Mouse (Mus musculus) midbrain, embryonic 16.5 days (tissue): Measurements from ENCODE around the gene Ephb1. TPM values are rescaled to one million over a fixed set of nuclear protein-coding genes. Genes with fewer than 3 reads are reported as not detected.

ENCODE experiments used
- ATAC-seq: fragments of 200-750 bp; cut with Nextera tagmentation; 2 replicates; pipeline ENCODE4 v1.8.0; 2017; ENCODE audit warnings: moderate TSS enrichment
- H3K27ac ChIP-seq: fragments of 300-500 bp; sonication (generic); 2 replicates; pipeline ENCODE4 v1.5.1; 2014; ENCODE audit warnings: mild to moderate bottlenecking, low read length, mixed read lengths
- H3K27me3 ChIP-seq: fragments of 300-500 bp; sonication (generic); 2 replicates; pipeline ENCODE4 v1.6.1; 2014; ENCODE audit warnings: low read depth, low read length, mixed read lengths; ENCODE audit not compliant: control insufficient read depth, insufficient read depth
- H3K36me3 ChIP-seq: fragments of 300-500 bp; sonication (generic); 2 replicates; pipeline ENCODE4 v1.6.1; 2014; ENCODE audit warnings: mild to moderate bottlenecking, low read length, moderate library complexity, mixed read lengths; ENCODE audit not compliant: control insufficient read depth, insufficient read depth
- H3K4me1 ChIP-seq: fragments of 300-500 bp; sonication (generic); 2 replicates; pipeline ENCODE4 v1.6.1; 2014; ENCODE audit warnings: mild to moderate bottlenecking, low read length, mixed read lengths; ENCODE audit not compliant: control insufficient read depth, insufficient read depth
- H3K4me2 ChIP-seq: fragments of 300-500 bp; sonication (generic); 2 replicates; pipeline ENCODE4 v1.6.1; 2014; ENCODE audit warnings: mild to moderate bottlenecking, low read length, mixed read lengths
- H3K4me3 ChIP-seq: fragments of 300-500 bp; sonication (generic); 2 replicates; pipeline ENCODE4 v1.5.1; 2014; ENCODE audit warnings: low read depth, mild to moderate bottlenecking, low read length, moderate library complexity, mixed read lengths
- H3K9ac ChIP-seq: fragments of 300-500 bp; sonication (generic); 2 replicates; pipeline ENCODE4 v1.6.1; 2014; ENCODE audit warnings: low read depth, low read length, mixed read lengths
- H3K9me3 ChIP-seq: fragments of 300-500 bp; sonication (generic); replicated peaks from 2 replicates; pipeline ENCODE4 v1.6.1; 2014; ENCODE audit warnings: mild to moderate bottlenecking, low read length, mixed read lengths; ENCODE audit not compliant: control insufficient read depth, poor library complexity, severe bottlenecking
- WGBS: fragments of 180-500 bp; shearing (Covaris S2); extraction: QIAGEN DNeasy Blood & Tissue Kit; methylation state at CpG from one replicate; pipeline ENCODE4 v1.1.7; 2014; 5-methylcytosine and 5-hydroxymethylcytosine counted together
- polyA plus RNA-seq: library from polyadenylated mRNA; unstranded; fragments of >200 nt; fragmentation: Nextera tagmentation; extraction: Ambion mirVana; gene quantifications from 2 replicates; pipeline ENCODE4 v1.2.1, GENCODE M21; 2015

The Ephb1 gene
- polyA plus RNA-seq, 1 experiment from 2014 or later, result 80.1 TPM

DNA sequence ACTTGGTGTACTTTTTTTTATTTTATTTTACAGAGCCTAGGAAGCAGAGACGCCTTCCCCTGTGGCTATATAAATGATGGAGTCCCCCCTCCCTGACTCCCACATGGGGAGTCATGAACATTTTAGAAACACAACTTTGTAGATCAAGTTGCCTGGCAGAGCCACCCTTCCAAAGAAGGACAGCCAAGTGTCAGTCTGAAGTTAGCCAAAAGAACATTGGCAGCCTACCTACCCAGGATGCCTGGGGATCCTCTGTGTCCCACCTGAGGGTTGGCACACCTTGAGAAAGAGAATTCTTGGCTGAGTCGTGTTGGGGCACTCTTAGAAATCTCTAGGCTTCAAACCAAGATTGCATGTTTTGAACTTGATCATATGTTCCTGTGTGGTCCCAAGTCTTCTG is 360.4 kb downstream of the Ephb1 start:
- WGBS, result 95% methylated on average over 2 of the region's 2 CpGs
- no peak overlapping the region for H3K27ac ChIP-seq
- peaks cover 6% of the 10 kb centered on the region; the same call in 1 of the 2 replicates for H3K4me1 ChIP-seq
- H3K9ac ChIP-seq, result no peak overlapping the region
- H3K4me3 ChIP-seq, result no peak overlapping the region
- no peak overlapping the region for H3K4me2 ChIP-seq
- ATAC-seq, result no peak
- peaks cover 4% of the 10 kb centered on the region; the same call in 1 of the 2 replicates for H3K36me3 ChIP-seq
- no peaks in the 10 kb centered on the region for H3K27me3 ChIP-seq
- H3K9me3 ChIP-seq, result no peaks in the 10 kb centered on the region

DNA sequence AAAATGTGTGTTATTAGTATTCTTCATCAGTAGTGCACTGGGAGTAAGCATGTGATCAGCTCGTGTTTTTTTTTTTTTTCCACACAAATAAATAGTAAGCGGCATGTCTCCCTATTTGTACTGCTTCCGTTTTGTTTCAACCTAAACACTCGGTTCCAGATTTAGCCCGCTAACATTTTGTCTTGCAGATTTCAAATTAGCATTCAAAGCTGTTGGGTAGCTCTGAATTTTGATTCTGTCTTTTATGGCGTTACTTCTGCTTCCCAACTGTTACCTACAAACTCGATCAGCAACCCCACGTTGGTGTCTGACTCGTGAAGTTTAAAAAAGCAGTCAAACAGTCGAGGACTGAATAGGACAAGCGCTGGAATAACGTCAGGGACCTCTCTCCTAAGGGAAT is 363.7 kb downstream of the Ephb1 start:
- Histone ChIP-seq H3K9me3 (no peaks in the 10 kb centered on the region), H3K9ac (no peak overlapping the region), H3K4me1 (peaks cover under 1% of the 10 kb centered on the region; the same call in 1 of the 2 replicates), H3K4me3 (no peak overlapping the region), H3K36me3 (peaks cover 4% of the 10 kb centered on the region; the same call in 1 of the 2 replicates), H3K27ac (no peak overlapping the region), H3K4me2 (no peak overlapping the region), H3K27me3 (no peaks in the 10 kb centered on the region)
- ATAC-seq, result no peak
- WGBS, result 78% methylated on average over 12 of the region's 12 CpGs

DNA sequence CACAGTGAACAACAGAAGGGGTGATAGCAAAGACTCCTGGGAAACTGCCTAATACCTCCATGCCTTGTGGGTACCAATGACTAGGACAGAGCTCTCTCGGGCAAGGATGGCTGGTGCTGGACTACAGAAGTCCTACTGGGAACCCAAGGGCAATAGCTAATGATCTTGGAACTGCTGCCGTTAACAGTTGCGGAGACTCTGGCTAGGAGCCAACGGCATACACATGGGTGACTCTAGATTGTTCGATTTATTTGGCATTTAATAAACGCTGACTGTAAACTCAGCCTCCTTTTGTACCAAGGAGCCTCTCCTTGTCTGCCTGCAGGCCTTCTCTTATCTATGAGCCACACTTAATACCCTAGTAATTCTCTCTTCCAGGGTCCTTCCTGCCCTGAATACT is 364.5 kb downstream of the Ephb1 start:
- H3K9ac ChIP-seq, result no peak overlapping the region
- H3K9me3 ChIP-seq, result no peaks in the 10 kb centered on the region
- H3K4me3 ChIP-seq, result no peak overlapping the region
- H3K4me2 ChIP-seq, result no peak overlapping the region
- no peak overlapping the region for H3K27ac ChIP-seq
- H3K27me3 ChIP-seq, result no peaks in the 10 kb centered on the region
- no peaks in the 10 kb centered on the region for H3K4me1 ChIP-seq
- ATAC-seq, result no peak
- 72% methylated on average over 6 of the region's 6 CpGs for WGBS
- peaks cover 4% of the 10 kb centered on the region; the same call in 1 of the 2 replicates for H3K36me3 ChIP-seq

DNA sequence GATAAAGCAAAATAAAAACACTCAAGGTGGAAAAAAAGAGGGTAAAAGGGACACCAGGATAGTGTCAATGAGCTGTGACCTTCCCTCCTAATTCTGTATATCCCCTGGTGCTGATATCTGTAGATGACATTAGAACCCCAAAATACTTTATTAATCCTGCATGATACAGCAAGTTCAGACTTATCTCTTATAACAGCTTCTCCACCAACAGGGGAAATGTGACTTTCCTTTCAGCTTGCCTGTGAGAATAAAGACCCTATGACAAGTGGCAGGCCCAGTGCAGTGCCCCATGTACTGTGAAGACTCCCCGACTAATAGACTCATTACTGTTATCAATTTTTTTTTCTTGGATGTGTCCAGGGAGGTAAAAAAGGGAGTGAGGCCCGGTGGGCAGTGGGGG is 367.6 kb downstream of the Ephb1 start:
- Histone ChIP-seq H3K36me3 (peaks cover 9% of the 10 kb centered on the region), H3K9me3 (no peaks in the 10 kb centered on the region), H3K4me3 (no peak overlapping the region), H3K4me1 (no peaks in the 10 kb centered on the region), H3K27ac (no peak overlapping the region), H3K27me3 (no peaks in the 10 kb centered on the region), H3K9ac (no peak overlapping the region), H3K4me2 (no peak overlapping the region)
- ATAC-seq, result no peak
- 68% methylated on average over 2 of the region's 2 CpGs for WGBS

DNA sequence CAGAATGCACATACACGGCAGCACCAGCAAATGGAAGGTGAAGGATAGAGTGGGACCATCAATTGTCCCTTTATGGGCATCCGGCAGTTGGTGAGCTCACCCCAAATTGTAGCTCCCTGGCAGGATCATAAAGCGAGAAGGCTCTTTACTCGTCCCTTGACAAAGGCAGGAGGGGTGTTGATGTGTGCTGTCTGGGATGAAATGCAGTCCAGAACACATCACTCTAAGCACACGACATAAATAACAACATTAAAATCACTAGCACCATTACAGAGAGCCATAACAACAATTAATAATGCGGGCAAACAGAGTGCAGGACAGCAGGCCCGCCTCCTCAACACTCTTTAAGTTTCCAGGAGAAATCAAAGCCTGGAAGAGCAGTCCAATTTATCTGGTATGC is 372.1 kb downstream of the Ephb1 start:
- Histone ChIP-seq H3K4me1 (no peaks in the 10 kb centered on the region), H3K9ac (no peak overlapping the region), H3K4me2 (no peak overlapping the region), H3K36me3 (peaks cover 5% of the 10 kb centered on the region; the same call in 1 of the 2 replicates), H3K4me3 (no peak overlapping the region), H3K27ac (no peak overlapping the region), H3K9me3 (no peaks in the 10 kb centered on the region), H3K27me3 (no peaks in the 10 kb centered on the region)
- 82% methylated on average over 7 of the region's 7 CpGs for WGBS
- ATAC-seq, result no peak

DNA sequence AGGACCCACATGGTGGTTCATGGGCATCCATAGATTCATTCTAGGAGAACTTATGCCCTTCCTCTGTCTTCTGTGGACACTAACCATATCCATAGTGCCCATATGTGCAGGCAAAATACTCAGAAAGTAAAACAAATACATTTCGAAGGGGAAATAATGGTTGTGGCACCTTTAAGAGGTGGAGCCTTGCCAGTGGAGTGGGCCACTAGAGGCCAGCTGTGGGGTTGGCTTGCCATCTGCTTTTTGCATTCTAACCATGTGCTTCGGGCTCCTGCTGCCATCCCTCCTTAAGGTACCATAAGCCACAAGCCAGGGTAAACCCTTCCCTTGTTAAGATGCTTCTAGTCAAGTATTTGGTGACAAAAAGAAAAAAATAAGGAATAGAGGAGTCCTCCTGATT is 373.3 kb downstream of the Ephb1 start:
- WGBS, result 84% methylated on average over 2 of the region's 2 CpGs
- no peak for ATAC-seq
- no peak overlapping the region for H3K27ac ChIP-seq

DNA sequence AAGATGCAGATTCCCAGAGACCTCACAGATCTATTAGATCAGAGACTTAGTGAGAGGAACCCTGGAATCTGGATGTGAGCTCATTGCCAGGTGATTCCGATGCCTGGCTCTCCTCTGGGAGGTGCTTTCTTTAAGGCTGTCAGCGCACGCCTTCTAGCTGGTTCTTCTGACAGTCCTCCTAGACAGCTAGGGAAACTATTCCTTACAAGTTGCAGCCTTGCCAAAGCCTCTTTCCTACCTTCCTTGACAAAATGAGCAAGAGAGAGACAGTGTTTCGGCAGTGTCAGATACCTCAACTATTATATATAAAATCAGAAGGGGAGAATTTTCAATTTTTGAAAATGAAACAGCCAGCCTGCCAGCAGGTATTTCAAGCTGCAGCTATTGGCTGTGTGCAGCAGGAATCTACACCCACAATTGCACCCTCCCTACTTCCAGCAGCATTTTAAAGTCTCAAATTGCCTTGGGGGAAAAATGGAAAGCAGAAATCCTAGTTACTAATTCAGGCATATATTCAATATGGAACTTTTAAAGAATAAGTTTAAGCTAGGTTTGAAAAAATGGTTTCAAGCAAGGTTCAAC is 377.5 kb downstream of the Ephb1 start:
- Histone ChIP-seq H3K4me1 (peaks cover 9% of the 10 kb centered on the region), H3K9me3 (no peaks in the 10 kb centered on the region), H3K4me3 (no peak overlapping the region), H3K27ac (peak overlapping the region; percentile 10), H3K9ac (no peak overlapping the region), H3K36me3 (no peaks in the 10 kb centered on the region), H3K4me2 (no peak overlapping the region), H3K27me3 (no peaks in the 10 kb centered on the region)
- 86% methylated on average over 4 of the region's 4 CpGs for WGBS
- no peak for ATAC-seq

More for the DNA sequence above, 373.3 kb downstream of the Ephb1 start:
- no peak overlapping the region for H3K9ac ChIP-seq
- no peaks in the 10 kb centered on the region for H3K4me1 ChIP-seq
- no peaks in the 10 kb centered on the region for H3K9me3 ChIP-seq
- H3K4me3 ChIP-seq, result no peak overlapping the region
- H3K36me3 ChIP-seq, result peaks cover 5% of the 10 kb centered on the region; the same call in 1 of the 2 replicates
- H3K27me3 ChIP-seq, result no peaks in the 10 kb centered on the region
- H3K4me2 ChIP-seq, result no peak overlapping the region

DNA sequence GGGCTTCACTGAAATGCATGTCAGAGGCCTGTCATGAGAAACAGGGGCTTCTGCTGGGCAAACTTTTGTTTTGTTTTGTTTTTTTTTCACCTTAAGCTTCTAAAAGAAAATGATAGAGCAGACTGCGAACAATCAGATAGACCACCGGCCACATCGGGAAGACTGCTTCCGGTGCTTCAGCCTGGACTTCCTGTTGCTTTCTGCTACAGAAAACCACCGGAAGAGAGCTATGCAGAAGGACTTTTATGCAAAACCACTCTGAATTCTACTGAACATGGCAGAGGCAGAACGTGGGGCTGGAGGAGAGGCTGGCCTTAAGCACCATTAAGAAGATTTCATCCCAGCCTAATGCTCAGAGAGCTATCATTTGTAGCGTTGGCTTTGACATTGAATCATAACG is 382.2 kb downstream of the Ephb1 start:
- no peak overlapping the region for H3K27ac ChIP-seq
- ATAC-seq, result no peak
- H3K27me3 ChIP-seq, result no peaks in the 10 kb centered on the region
- peaks cover 6% of the 10 kb centered on the region; the same call in 1 of the 2 replicates for H3K36me3 ChIP-seq
- no peak overlapping the region for H3K4me2 ChIP-seq
- no peaks in the 10 kb centered on the region for H3K9me3 ChIP-seq
- WGBS, result 65% methylated on average over 8 of the region's 8 CpGs
- no peak overlapping the region for H3K4me3 ChIP-seq
- no peak overlapping the region for H3K9ac ChIP-seq
- H3K4me1 ChIP-seq, result peaks cover 9% of the 10 kb centered on the region

DNA sequence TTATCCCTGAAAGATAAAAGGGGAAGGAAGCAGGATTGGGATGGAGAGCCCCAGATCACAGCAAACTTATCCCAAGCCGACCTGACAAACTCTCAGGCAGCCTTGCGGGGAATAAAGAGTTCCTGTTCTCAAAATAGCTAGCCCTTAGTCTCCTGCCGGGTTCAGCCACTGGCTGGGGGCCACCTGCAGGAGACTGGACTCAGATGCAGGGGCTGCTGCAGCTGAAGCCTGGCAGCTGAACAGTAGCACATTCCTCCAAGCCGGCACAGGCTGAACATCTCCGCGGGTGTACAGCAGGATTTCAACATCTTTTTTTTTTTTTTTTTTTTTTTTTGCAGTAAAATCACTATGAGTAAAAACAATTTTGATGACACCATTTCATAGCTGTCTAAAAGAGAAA is 382.7 kb downstream of the Ephb1 start:
- peaks cover 6% of the 10 kb centered on the region; the same call in 1 of the 2 replicates for H3K36me3 ChIP-seq
- 24% methylated on average over 6 of the region's 6 CpGs for WGBS
- no peak overlapping the region for H3K9ac ChIP-seq
- no peak overlapping the region for H3K4me3 ChIP-seq
- no peaks in the 10 kb centered on the region for H3K27me3 ChIP-seq
- H3K4me2 ChIP-seq, result no peak overlapping the region
- no peaks in the 10 kb centered on the region for H3K9me3 ChIP-seq
- ATAC-seq, result no peak
- no peak overlapping the region for H3K27ac ChIP-seq
- H3K4me1 ChIP-seq, result peaks cover 9% of the 10 kb centered on the region
